Mouse (Mus musculus) bone marrow macrophage, adult 2 months (primary cell): ENCODE measurements at regions not wholly inside any gene's neighbourhood (a gene's known extent, or its start where the extent isn't known, plus 50 kb on each side); places are given as distances from the start of the nearest gene placed in this dataset.

Experiments used
- H3K27ac ChIP-seq: 2 replicates; pipeline ENCODE4 v1.5.1; 2012; ENCODE audit warnings: low read depth, low read length; ENCODE audit not compliant: insufficient read depth
- H3K4me1 ChIP-seq: 2 replicates; pipeline ENCODE4 v1.6.1; 2012; ENCODE audit warnings: low read length; ENCODE audit not compliant: control insufficient read depth, insufficient read depth
- H3K4me3 ChIP-seq: 2 replicates; pipeline ENCODE4 v1.5.1; 2012; ENCODE audit warnings: mild to moderate bottlenecking, low read length, moderate library complexity; ENCODE audit not compliant: insufficient read depth
- CTCF ChIP-seq: IDR thresholded peaks from 2 replicates; pipeline ENCODE4 v1.5.1; 2012; ENCODE audit warnings: low read depth, mild to moderate bottlenecking, low read length, moderate library complexity
- POLR2A ChIP-seq: IDR thresholded peaks from 2 replicates; pipeline ENCODE4 v1.6.1; 2012; ENCODE audit warnings: mild to moderate bottlenecking, low read depth, low read length, borderline replicate concordance

DNA sequence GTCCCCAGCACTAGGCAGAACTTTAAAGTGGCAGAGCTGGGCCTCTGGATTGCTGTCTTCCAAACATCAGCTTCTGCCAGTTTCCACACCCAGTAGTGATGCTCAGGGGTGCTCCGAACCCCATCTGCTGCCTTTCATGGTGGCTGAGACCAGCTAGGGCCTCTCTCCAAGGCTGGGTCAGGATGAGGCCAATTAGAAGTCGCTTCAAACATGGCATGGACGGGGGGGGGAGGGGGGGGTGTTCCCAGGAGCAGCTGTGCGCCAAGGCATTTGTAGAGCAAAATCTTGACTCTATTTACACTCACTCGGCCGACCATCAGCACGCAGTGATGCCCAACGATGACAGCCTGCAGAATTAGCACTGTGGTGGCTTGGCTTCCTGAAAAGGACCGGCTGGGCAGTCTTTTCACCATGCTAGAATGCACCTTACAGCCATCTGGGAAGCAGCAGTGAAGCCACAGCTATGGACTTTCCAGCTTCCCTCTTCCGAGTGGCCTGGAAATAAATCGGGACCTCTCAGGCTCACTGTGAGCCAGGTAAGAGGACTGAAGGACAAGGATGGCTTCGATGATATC, 73.7 kb upstream of the Msx1 start:
- no peak for TF ChIP-seq POLR2A
- TF ChIP-seq CTCF = no peak
- Histone ChIP-seq H3K4me3 (no peak overlapping the region), H3K4me1 (no peaks in the 10 kb centered on the region), H3K27ac (no peak overlapping the region)

DNA sequence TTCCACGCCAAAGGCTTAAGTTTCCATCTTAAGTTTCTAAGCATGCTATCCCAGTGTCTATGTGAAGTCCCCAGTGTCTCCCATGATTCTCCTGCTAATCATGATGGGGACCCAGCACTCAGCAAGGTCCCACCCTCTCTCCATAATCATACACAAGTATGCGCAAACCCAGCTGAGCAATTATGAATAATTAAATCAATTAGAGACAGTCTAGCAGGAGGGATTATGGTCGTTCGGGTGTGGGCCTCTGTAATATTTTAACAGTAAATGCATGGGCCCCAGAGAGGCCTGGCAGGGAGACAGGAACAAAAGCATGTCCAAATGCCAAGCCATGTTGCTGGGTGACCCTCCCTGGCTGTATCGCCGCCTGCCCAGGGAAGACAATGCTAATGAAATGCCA, 73.1 kb upstream of the Msx1 start:
- TF ChIP-seq POLR2A = no peak
- no peak for TF ChIP-seq CTCF
- Histone ChIP-seq H3K4me3 (no peak overlapping the region), H3K27ac (no peak overlapping the region)

DNA sequence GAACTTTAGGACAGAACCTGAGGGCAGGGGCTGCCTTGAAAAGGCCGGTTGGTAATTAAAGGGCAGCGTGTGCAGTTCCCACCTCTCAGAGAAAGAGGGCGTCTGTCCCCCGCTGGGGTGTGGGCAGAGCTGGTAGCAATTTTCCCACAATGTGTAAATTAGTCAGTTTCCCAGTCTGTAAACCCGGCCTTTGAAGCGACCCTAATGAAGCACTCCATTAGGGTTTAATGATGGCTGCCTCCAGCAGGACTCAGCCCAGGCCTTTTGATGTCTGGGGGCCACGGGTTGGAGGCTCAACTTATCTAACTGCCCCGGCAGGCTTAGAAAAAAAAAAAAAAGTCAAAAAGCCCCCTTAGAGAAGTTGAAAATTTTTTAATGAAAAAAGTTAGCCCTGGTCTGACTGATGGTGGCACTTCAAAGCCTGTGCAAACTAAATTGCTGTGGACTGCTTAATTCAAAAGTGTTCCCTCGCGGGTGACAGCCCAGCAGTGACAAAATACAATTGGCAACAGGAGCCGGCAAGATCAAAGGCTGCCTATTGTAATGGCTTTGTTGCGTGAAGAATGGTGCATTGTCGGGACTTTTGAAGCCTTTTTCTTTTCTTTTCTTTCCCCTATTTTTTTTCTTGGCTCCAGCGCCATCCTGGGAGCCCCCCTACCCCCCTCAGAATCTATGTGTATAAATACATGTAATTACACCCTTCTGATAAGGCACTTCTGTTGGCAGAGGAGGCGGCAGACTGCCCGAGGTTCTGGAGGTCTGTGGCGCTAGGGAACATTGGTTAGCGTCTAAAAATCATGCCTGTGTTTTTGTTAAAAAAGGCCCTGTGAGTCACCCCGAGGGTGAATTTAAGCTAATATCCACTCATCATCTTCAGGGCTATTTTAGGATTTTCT, 71.3 kb upstream of the Msx1 start:
- TF ChIP-seq POLR2A = no peak
- no peak for TF ChIP-seq CTCF
- no peak overlapping the region for H3K4me3 ChIP-seq
- no peaks in the 10 kb centered on the region for H3K4me1 ChIP-seq
- no peak overlapping the region for H3K27ac ChIP-seq

More for the DNA sequence above, 73.1 kb upstream of the Msx1 start:
- H3K4me1 ChIP-seq = no peaks in the 10 kb centered on the region

DNA sequence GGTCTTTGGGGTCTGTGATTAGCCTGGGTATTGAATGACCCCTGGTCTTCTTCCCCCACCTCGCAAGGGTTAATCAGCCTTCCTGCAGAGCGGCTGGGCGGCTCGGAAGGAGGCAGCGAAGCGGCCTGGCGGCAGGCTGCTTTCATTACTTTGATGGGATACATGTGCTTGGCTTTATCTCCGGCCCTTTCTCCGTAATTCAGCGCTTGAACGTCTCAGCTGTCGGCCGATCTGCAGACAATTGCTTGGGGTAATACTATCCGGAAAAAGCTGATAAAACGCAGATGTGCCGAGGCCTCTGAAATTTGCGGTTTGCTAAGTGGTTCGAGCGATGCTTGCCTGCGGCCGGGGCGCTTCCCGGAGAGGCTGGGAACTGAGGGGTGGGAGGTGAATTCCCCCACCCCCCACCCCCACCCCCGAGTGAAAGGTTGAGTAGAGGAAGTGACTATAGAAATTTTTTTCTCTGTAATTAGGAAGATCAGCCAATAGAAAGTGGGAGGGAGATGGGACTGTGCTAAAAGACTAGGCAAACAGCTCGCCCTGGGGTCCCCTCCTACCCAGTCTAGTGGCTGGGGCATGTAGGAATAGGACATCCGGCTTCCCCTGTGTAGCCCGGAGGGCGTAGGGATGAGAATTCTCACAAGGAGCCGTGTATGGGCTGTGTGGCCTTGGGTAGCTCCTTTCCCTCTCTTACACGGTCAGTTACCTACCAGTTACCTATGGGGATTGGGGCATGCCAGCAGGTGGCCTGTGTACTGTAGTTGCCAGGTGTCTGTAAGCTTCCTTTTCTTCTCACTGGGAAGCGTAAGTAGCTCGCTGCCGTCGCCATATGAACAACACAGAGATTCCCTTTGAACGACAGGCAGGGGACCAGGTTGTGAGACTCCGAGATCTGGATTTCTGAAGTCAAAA, 69.5 kb upstream of the Msx1 start:
- Histone ChIP-seq H3K4me1 (no peaks in the 10 kb centered on the region), H3K4me3 (no peak overlapping the region), H3K27ac (no peak overlapping the region)
- TF ChIP-seq CTCF (no peak), POLR2A (no peak)

DNA sequence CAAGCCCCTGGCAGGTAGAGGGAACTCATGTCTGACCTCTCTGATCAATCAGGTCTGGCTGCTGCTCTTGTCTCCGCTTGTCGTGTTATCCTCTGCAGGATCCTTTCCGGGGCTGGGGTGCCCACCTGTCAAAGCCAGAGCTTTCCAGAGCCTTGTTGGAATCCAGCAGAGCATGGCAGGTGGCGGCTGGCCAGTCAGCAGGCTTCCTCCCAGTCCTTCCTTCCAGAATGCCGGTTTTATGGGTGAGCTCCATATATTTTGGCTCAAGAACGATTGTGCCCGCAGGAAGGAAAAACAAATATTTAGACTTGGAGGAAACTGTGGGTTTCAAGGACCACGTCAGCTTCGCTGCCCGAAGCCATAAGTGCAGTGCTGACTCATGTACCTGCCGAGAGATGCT, 66.3 kb upstream of the Msx1 start:
- no peak overlapping the region for H3K27ac ChIP-seq
- TF ChIP-seq CTCF (no peak), POLR2A (no peak)
- no peak overlapping the region for H3K4me3 ChIP-seq
- no peaks in the 10 kb centered on the region for H3K4me1 ChIP-seq

DNA sequence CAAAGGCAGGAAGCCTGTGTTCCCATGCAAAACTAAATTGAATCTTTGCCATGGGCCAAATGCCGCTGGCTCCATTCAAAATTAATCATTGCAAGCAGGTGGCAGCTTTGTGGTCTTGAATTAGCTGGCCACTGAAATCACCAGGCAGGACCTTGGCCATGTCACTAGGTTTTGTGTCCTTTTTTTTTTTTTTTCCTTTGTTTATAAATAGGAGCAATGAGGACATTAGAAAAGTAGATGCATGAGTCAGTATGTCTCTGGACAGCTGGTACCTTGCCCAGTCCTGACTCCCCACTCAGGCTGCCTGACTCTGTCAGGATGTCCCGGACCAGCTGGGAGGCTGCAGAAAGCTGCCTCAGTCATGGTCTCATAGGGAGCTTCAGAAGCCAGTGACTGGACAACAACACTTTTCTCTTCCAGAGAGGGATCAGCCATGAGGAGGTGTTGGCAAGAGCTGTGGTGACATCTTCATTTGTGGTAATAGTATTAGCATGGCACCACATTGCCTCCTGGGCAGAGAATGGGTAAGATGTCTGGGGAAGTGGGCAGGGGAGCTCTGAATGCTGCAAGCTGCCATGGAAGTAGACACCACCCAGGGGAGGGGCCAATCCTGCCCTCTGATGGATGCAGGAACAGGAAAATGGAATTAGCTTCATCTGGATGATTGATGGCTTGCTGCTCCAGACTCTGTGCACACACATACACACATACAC, 55.4 kb upstream of the Msx1 start:
- no peaks in the 10 kb centered on the region for H3K4me1 ChIP-seq
- no peak overlapping the region for H3K4me3 ChIP-seq
- H3K27ac ChIP-seq = no peak overlapping the region
- TF ChIP-seq CTCF (no peak), POLR2A (no peak)

DNA sequence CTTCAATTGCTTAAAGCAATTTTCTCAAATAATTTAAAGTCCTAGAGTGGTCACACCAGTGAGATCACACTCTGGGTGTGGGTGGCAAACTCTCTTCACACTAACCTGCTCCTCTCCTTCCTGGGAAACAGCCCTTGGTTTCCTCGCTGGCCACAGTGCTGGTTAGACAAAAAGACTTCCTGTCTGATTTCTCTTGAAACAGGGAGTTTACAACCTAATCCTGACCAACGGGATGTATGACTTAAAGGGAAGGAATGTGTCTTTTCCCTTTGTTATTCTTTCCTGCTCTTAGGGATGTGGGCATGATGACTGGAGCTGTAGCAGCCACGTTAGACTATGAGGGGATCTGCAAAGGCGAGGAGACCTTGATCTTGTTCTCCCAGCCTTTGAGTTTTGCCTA, 51.9 kb upstream of the Msx1 start:
- TF ChIP-seq CTCF (no peak), POLR2A (no peak)
- no peaks in the 10 kb centered on the region for H3K4me1 ChIP-seq
- no peak overlapping the region for H3K4me3 ChIP-seq
- H3K27ac ChIP-seq = no peak overlapping the region

DNA sequence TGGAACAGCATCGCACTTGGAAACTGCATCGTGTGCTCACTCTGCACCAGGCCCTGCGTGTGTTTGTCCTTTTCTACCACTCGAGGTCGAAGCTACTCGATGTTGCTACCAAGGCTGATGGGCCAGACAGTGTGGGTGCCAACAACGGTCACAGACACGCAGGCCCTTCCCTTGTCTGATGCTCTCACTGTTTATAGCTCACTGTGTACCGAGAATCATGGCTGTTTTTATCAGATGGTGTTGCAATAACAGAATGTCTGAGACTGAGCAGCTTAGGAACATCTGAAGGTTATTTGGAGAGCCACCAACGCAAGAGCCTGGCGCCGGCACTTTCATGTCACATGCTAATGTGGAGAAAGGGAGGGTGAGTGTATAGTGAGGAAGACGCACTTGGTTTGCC, 51.1 kb upstream of the Msx1 start:
- TF ChIP-seq CTCF (no peak), POLR2A (no peak)
- no peak overlapping the region for H3K27ac ChIP-seq
- no peak overlapping the region for H3K4me3 ChIP-seq
- no peaks in the 10 kb centered on the region for H3K4me1 ChIP-seq

DNA sequence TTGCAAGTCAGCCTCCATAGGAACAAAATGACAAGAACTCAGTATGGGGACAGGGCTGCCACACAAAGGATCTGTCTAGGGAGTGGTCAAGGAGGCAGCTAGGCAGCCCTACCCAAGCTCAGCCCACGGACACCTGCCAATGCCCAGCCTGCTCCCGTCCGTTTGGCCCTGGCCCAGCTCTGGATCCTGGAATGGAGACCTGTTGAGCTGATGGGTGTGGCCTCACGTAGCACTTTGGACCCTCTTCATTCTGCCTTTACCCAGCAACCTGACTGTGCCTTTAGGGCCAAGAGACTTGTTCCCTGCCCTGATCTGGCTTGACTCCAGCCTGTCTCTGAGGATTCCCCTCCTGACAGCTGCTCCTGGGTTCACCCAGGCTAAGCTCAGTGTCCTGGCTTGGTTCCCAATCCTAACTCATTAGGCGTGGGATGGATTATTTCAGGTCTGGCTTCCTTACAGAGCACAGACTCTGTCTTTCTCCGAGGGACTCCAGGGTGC, 50.5 kb upstream of the Msx1 start:
- H3K4me3 ChIP-seq = no peak overlapping the region
- no peaks in the 10 kb centered on the region for H3K4me1 ChIP-seq
- H3K27ac ChIP-seq = no peak overlapping the region
- no peak for TF ChIP-seq CTCF
- no peak for TF ChIP-seq POLR2A
